Mouse (Mus musculus): ENCODE data around the gene Ndnf. TPM values are rescaled to one million over a fixed set of nuclear protein-coding genes. Genes with fewer than 3 reads are reported as not detected.

Gene Ndnf
- polyA plus RNA-seq, 1 experiment, result 29.9 TPM

- TF ChIP-seq CTCF (IDR thresholded peaks at IDR 0.05; ENCODE audit: insufficient read depth, low read depth, low read length), result no peak
- no peak for TF ChIP-seq POLR2A (IDR thresholded peaks at IDR 0.05; ENCODE audit: insufficient read depth, low read depth, low read length)
- Histone ChIP-seq H3K4me1 (ENCODE audit: control insufficient read depth, insufficient read depth, low read length) (no peaks in the 10 kb centered on the region), H3K27ac (ENCODE audit: insufficient read depth, low read depth, low read length) (no peak overlapping the region), H3K4me3 (ENCODE audit: insufficient read depth, low read depth, low read length) (no peak overlapping the region)
- WGBS, result 21% methylated on average over 2 of the region's 2 CpGs
Observed at GRCm38 (mm10) chr6:65725677-65726076, 54.3 kb downstream of the Ndnf start.

GRCm38 (mm10) chr6:65728261-65728660 lies 56.9 kb downstream of the Ndnf start:
- H3K4me1 ChIP-seq (ENCODE audit: control insufficient read depth, insufficient read depth, low read length), result no peaks in the 10 kb centered on the region
- no peak for TF ChIP-seq POLR2A (IDR thresholded peaks at IDR 0.05; ENCODE audit: insufficient read depth, low read depth, low read length)
- no peak for TF ChIP-seq CTCF (IDR thresholded peaks at IDR 0.05; ENCODE audit: insufficient read depth, low read depth, low read length)
- no peak overlapping the region for H3K27ac ChIP-seq (ENCODE audit: insufficient read depth, low read depth, low read length)
- WGBS, result 71% methylated on average over 3 of the region's 3 CpGs
- no peak overlapping the region for H3K4me3 ChIP-seq (ENCODE audit: insufficient read depth, low read depth, low read length)

GRCm38 (mm10) chr6:65739442-65739841 lies 68.1 kb downstream of the Ndnf start:
- TF ChIP-seq POLR2A (IDR thresholded peaks at IDR 0.05; ENCODE audit: insufficient read depth, low read depth, low read length), result no peak
- TF ChIP-seq CTCF (IDR thresholded peaks at IDR 0.05; ENCODE audit: insufficient read depth, low read depth, low read length), result no peak
- WGBS, result 82% methylated on average over 8 of the region's 8 CpGs

GRCm38 (mm10) chr6:65743144-65743870 lies 71.9 kb downstream of the Ndnf start:
- no peak overlapping the region for H3K4me3 ChIP-seq (ENCODE audit: insufficient read depth, low read depth, low read length)
- TF ChIP-seq CTCF (IDR thresholded peaks at IDR 0.05; ENCODE audit: insufficient read depth, low read depth, low read length) (no peak), POLR2A (IDR thresholded peaks at IDR 0.05; ENCODE audit: insufficient read depth, low read depth, low read length) (no peak)
- no peaks in the 10 kb centered on the region for H3K4me1 ChIP-seq (ENCODE audit: control insufficient read depth, insufficient read depth, low read length)
- WGBS, result 38% methylated on average over 1 of the region's 1 CpGs
- no peak overlapping the region for H3K27ac ChIP-seq (ENCODE audit: insufficient read depth, low read depth, low read length)

More at GRCm38 (mm10) chr6:65739442-65739841, 68.1 kb downstream of the Ndnf start:
- Histone ChIP-seq H3K27ac (ENCODE audit: insufficient read depth, low read depth, low read length) (no peak overlapping the region), H3K4me1 (ENCODE audit: control insufficient read depth, insufficient read depth, low read length) (no peaks in the 10 kb centered on the region), H3K4me3 (ENCODE audit: insufficient read depth, low read depth, low read length) (no peak overlapping the region)

GRCm38 (mm10) chr6:65743871-65744202 lies 72.4 kb downstream of the Ndnf start:
- Histone ChIP-seq H3K4me1 (ENCODE audit: control insufficient read depth, insufficient read depth, low read length) (no peaks in the 10 kb centered on the region), H3K27ac (ENCODE audit: insufficient read depth, low read depth, low read length) (no peak overlapping the region), H3K4me3 (ENCODE audit: insufficient read depth, low read depth, low read length) (no peak overlapping the region)
- TF ChIP-seq CTCF (IDR thresholded peaks at IDR 0.05; ENCODE audit: insufficient read depth, low read depth, low read length) (no peak), POLR2A (IDR thresholded peaks at IDR 0.05; ENCODE audit: insufficient read depth, low read depth, low read length) (no peak)

GRCm38 (mm10) chr6:65758214-65758613 lies 86.8 kb downstream of the Ndnf start:
- Histone ChIP-seq H3K27ac (ENCODE audit: insufficient read depth, low read depth, low read length) (no peak overlapping the region), H3K4me3 (ENCODE audit: insufficient read depth, low read depth, low read length) (no peak overlapping the region), H3K4me1 (ENCODE audit: control insufficient read depth, insufficient read depth, low read length) (no peaks in the 10 kb centered on the region)
- 77% methylated on average over 7 of the region's 7 CpGs for WGBS
- TF ChIP-seq POLR2A (IDR thresholded peaks at IDR 0.05; ENCODE audit: insufficient read depth, low read depth, low read length) (no peak), CTCF (IDR thresholded peaks at IDR 0.05; ENCODE audit: insufficient read depth, low read depth, low read length) (no peak)

GRCm38 (mm10) chr6:65759174-65759573 lies 87.8 kb downstream of the Ndnf start:
- Histone ChIP-seq H3K4me1 (ENCODE audit: control insufficient read depth, insufficient read depth, low read length) (no peaks in the 10 kb centered on the region), H3K4me3 (ENCODE audit: insufficient read depth, low read depth, low read length) (no peak overlapping the region), H3K27ac (ENCODE audit: insufficient read depth, low read depth, low read length) (no peak overlapping the region)
- 94% methylated on average over 5 of the region's 5 CpGs for WGBS
- TF ChIP-seq POLR2A (IDR thresholded peaks at IDR 0.05; ENCODE audit: insufficient read depth, low read depth, low read length), result no peak
- no peak for TF ChIP-seq CTCF (IDR thresholded peaks at IDR 0.05; ENCODE audit: insufficient read depth, low read depth, low read length)

GRCm38 (mm10) chr6:65760073-65760472 lies 88.7 kb downstream of the Ndnf start:
- Histone ChIP-seq H3K4me1 (ENCODE audit: control insufficient read depth, insufficient read depth, low read length) (no peaks in the 10 kb centered on the region), H3K27ac (ENCODE audit: insufficient read depth, low read depth, low read length) (no peak overlapping the region), H3K4me3 (ENCODE audit: insufficient read depth, low read depth, low read length) (no peak overlapping the region)
- 95% methylated on average over 3 of the region's 3 CpGs for WGBS
- TF ChIP-seq POLR2A (IDR thresholded peaks at IDR 0.05; ENCODE audit: insufficient read depth, low read depth, low read length), result no peak
- no peak for TF ChIP-seq CTCF (IDR thresholded peaks at IDR 0.05; ENCODE audit: insufficient read depth, low read depth, low read length)

Other genes starting within 250 kb of the Ndnf start
- not detected in 2 replicates for gene Tnip3, start 146.3 kb upstream of the Ndnf start, polyA plus RNA-seq (2012; ENCODE audit: insufficient read depth, insufficient read length, low replicate concordance, missing spikeins)
- gene Prdm5, start 107.4 kb downstream of the Ndnf start, polyA plus RNA-seq (2012; ENCODE audit: insufficient read depth, insufficient read length, low replicate concordance, missing spikeins), result not detected in 2 replicates